In the genomic region with DNA sequence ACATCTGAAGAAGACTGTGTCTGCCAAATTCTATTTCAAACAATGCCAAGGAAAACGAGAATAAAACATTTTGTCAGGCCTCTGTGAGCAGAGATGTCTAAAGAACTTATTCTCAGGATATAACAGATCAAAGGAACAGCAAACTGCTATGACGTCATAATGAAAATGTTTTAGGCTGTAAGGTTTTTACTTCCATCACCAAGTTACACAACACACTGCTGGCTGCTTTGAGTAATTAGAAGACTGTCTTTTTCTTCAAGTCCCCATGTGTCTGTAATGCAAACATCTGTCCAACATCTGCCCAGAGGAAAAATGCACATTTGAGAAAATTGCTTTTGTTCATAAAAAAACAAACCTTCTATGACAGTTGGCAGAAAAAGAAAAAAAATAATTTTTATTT, we compare ENCODE assay signal across 27 mouse cellular contexts.
DNase-seq lines count a peak whose midpoint lies in the region; ATAC-seq lines count a peak whose summit lies in the region.
"Had no signal": no experiment of that assay in that cellular context is flagged by ENCODE, and none has a peak within 500 bp of the region (broad histone marks: within the 10 kb centered on the region; RNA-seq: fewer than 3 reads in every experiment).

No protein-coding gene starts in this region.

- WGBS in embryonic facial prominence, embryonic 14.5 days = 27% methylated on average over 2 of the region's 2 CpGs
- 76% methylated on average over 2 of the region's 2 CpGs for WGBS in embryonic facial prominence, embryonic 10.5 days
- WGBS in hindbrain, embryonic 11.5 days = 65% methylated on average over 2 of the region's 2 CpGs
- 74% methylated on average over 2 of the region's 2 CpGs for WGBS in hindbrain, embryonic 14.5 days
- 73% methylated on average over 2 of the region's 2 CpGs for WGBS in neural tube, embryonic 14.5 days
- WGBS in embryonic facial prominence, embryonic 15.5 days = 33% methylated on average over 2 of the region's 2 CpGs

- no peak overlapping the region for H3K9ac ChIP-seq in embryonic facial prominence, embryonic 14.5 days (ENCODE audit: low read depth, low read length)
- no peak overlapping the region for H3K9ac ChIP-seq in hindbrain, embryonic 11.5 days (ENCODE audit: low read depth, low read length)
- no peak overlapping the region for H3K9ac ChIP-seq in hindbrain, embryonic 14.5 days
- H3K9ac ChIP-seq in neural tube, embryonic 14.5 days (replicated peaks; ENCODE audit: low read depth, low read length) = no peak overlapping the region
- no peak overlapping the region for H3K9ac ChIP-seq in embryonic facial prominence, embryonic 15.5 days
- H3K9ac ChIP-seq: embryonic facial prominence, embryonic 12.5 days; forebrain, embryonic 15.5 days; forebrain, postnatal 0 days had no signal

- ATAC-seq in embryonic facial prominence, embryonic 14.5 days (ENCODE audit: low read depth) = peak; percentile 41; the same call in 1 of the 2 replicates
- ATAC-seq in hindbrain, embryonic 11.5 days (ENCODE audit: low FRiP score) = no peak
- no peak for ATAC-seq in hindbrain, embryonic 14.5 days (ENCODE audit: low FRiP score)
- ATAC-seq in neural tube, embryonic 14.5 days (ENCODE audit: low read depth) = peak; percentile 41; the same call in 1 of the 2 replicates
- ATAC-seq in embryonic facial prominence, embryonic 15.5 days (ENCODE audit: insufficient number of reproducible peaks, low FRiP score, low TSS enrichment, low read depth) = peak; percentile 69; the same call in 1 of the 2 replicates
- ATAC-seq: activated CD4-positive, CD25-positive, alpha-beta regulatory T cell, adult 4 months; CD4-positive, CD25-positive, alpha-beta regulatory T cell, adult 4 months; forebrain, embryonic 15.5 days; forebrain, postnatal 0 days; Patski had no signal

- no peaks in the 10 kb centered on the region for H3K27me3 ChIP-seq in embryonic facial prominence, embryonic 14.5 days (replicated peaks; ENCODE audit: control insufficient read depth, insufficient read depth, low read length)
- no peaks in the 10 kb centered on the region for H3K27me3 ChIP-seq in embryonic facial prominence, embryonic 10.5 days (replicated peaks; ENCODE audit: low read depth, poor library complexity, severe bottlenecking)
- no peaks in the 10 kb centered on the region for H3K27me3 ChIP-seq in hindbrain, embryonic 11.5 days (ENCODE audit: control insufficient read depth, insufficient read depth, low read length)
- no peaks in the 10 kb centered on the region for H3K27me3 ChIP-seq in hindbrain, embryonic 14.5 days (ENCODE audit: control insufficient read depth, insufficient read depth, low read length)
- no peaks in the 10 kb centered on the region for H3K27me3 ChIP-seq in neural tube, embryonic 14.5 days (ENCODE audit: control insufficient read depth, insufficient read depth, low read length)
- H3K27me3 ChIP-seq in embryonic facial prominence, embryonic 15.5 days = no peaks in the 10 kb centered on the region
- H3K27me3 ChIP-seq: CH12.LX; embryonic facial prominence, embryonic 12.5 days; forebrain, embryonic 15.5 days; Patski had no signal

- H3K4me1 ChIP-seq in embryonic facial prominence, embryonic 14.5 days (ENCODE audit: control insufficient read depth, insufficient read depth, low read length) = no peaks in the 10 kb centered on the region
- H3K4me1 ChIP-seq in embryonic facial prominence, embryonic 10.5 days = no peaks in the 10 kb centered on the region
- H3K4me1 ChIP-seq in hindbrain, embryonic 11.5 days (replicated peaks; ENCODE audit: control insufficient read depth, insufficient read depth, low read length) = no peaks in the 10 kb centered on the region
- H3K4me1 ChIP-seq in hindbrain, embryonic 14.5 days (replicated peaks; ENCODE audit: control insufficient read depth, insufficient read depth, low read length) = no peaks in the 10 kb centered on the region
- no peaks in the 10 kb centered on the region for H3K4me1 ChIP-seq in neural tube, embryonic 14.5 days (ENCODE audit: control insufficient read depth, insufficient read depth, low read length)
- H3K4me1 ChIP-seq in embryonic facial prominence, embryonic 15.5 days = no peaks in the 10 kb centered on the region
- H3K4me1 ChIP-seq: embryonic facial prominence, embryonic 12.5 days; forebrain, embryonic 15.5 days had no signal

- H3K27ac ChIP-seq in embryonic facial prominence, embryonic 14.5 days (replicated peaks; ENCODE audit: low read depth, low read length) = no peak overlapping the region
- no peak overlapping the region for H3K27ac ChIP-seq in embryonic facial prominence, embryonic 10.5 days (replicated peaks)
- no peak overlapping the region for H3K27ac ChIP-seq in hindbrain, embryonic 11.5 days (ENCODE audit: low read depth, low read length)
- no peak overlapping the region for H3K27ac ChIP-seq in hindbrain, embryonic 14.5 days
- no peak overlapping the region for H3K27ac ChIP-seq in neural tube, embryonic 14.5 days (ENCODE audit: low read depth, low read length)
- no peak overlapping the region for H3K27ac ChIP-seq in embryonic facial prominence, embryonic 15.5 days (replicated peaks)
- H3K27ac ChIP-seq: embryonic facial prominence, embryonic 12.5 days; forebrain, embryonic 15.5 days had no signal

- H3K36me3 ChIP-seq in embryonic facial prominence, embryonic 14.5 days (ENCODE audit: control insufficient read depth, insufficient read depth, low read length) = no peaks in the 10 kb centered on the region
- no peaks in the 10 kb centered on the region for H3K36me3 ChIP-seq in embryonic facial prominence, embryonic 10.5 days (replicated peaks)
- no peaks in the 10 kb centered on the region for H3K36me3 ChIP-seq in hindbrain, embryonic 11.5 days (ENCODE audit: control insufficient read depth, insufficient read depth, low read length)
- H3K36me3 ChIP-seq in hindbrain, embryonic 14.5 days (replicated peaks; ENCODE audit: control insufficient read depth, insufficient read depth) = no peaks in the 10 kb centered on the region
- H3K36me3 ChIP-seq in neural tube, embryonic 14.5 days (ENCODE audit: control insufficient read depth, insufficient read depth, low read length) = no peaks in the 10 kb centered on the region
- H3K36me3 ChIP-seq in embryonic facial prominence, embryonic 15.5 days = no peaks in the 10 kb centered on the region
- H3K36me3 ChIP-seq: embryonic facial prominence, embryonic 12.5 days; forebrain, embryonic 15.5 days; G1E had no signal

- no peak overlapping the region for H3K4me2 ChIP-seq in embryonic facial prominence, embryonic 14.5 days (ENCODE audit: low read depth, low read length)
- no peak overlapping the region for H3K4me2 ChIP-seq in hindbrain, embryonic 11.5 days (replicated peaks; ENCODE audit: low read depth, low read length)
- H3K4me2 ChIP-seq in hindbrain, embryonic 14.5 days (replicated peaks) = no peak overlapping the region
- H3K4me2 ChIP-seq in neural tube, embryonic 14.5 days (ENCODE audit: low read depth, low read length) = no peak overlapping the region
- H3K4me2 ChIP-seq in embryonic facial prominence, embryonic 15.5 days (replicated peaks) = no peak overlapping the region
- H3K4me2 ChIP-seq: embryonic facial prominence, embryonic 12.5 days; forebrain, embryonic 15.5 days had no signal

- DNase-seq in embryonic facial prominence, embryonic 14.5 days (ENCODE audit: low spot score) = peak; percentile 69
- no peak for DNase-seq in embryonic facial prominence, embryonic 10.5 days (ENCODE audit: low spot score)
- DNase-seq in hindbrain, embryonic 11.5 days (ENCODE audit: low spot score) = peak; percentile 2
- no peak for DNase-seq in hindbrain, embryonic 14.5 days (ENCODE audit: low spot score)
- no peak for DNase-seq in neural tube, embryonic 10.5 days (ENCODE audit: extremely low spot score, low spot score)
- DNase-seq in kidney, adult 8-10 months = no peak
- DNase-seq: adrenal gland, adult 2 months; adrenal gland, postnatal 10 days; adrenal gland, postnatal 25 days; B cell, adult 2 months; cerebellum, adult 11 months; cerebellum, adult 18-20 months; cerebellum, adult 8-10 months; cerebellum, adult 9-11 months; cerebellum, postnatal 14 days; cerebellum, postnatal 36 days; embryo, embryonic 11 days; forebrain, postnatal 0 days had no signal

- no peak overlapping the region for H3K4me3 ChIP-seq in embryonic facial prominence, embryonic 14.5 days (ENCODE audit: low read depth, low read length)
- H3K4me3 ChIP-seq in embryonic facial prominence, embryonic 10.5 days = no peak overlapping the region
- H3K4me3 ChIP-seq in hindbrain, embryonic 11.5 days (ENCODE audit: low read depth, low read length) = no peak overlapping the region
- H3K4me3 ChIP-seq in hindbrain, embryonic 14.5 days (replicated peaks; ENCODE audit: low read length) = no peak overlapping the region
- H3K4me3 ChIP-seq in neural tube, embryonic 14.5 days (ENCODE audit: low read depth, low read length) = no peak overlapping the region
- H3K4me3 ChIP-seq in embryonic facial prominence, embryonic 15.5 days (replicated peaks) = no peak overlapping the region
- H3K4me3 ChIP-seq: embryonic facial prominence, embryonic 12.5 days; forebrain, embryonic 15.5 days had no signal

- no peaks in the 10 kb centered on the region for H3K9me3 ChIP-seq in embryonic facial prominence, embryonic 14.5 days (ENCODE audit: control insufficient read depth, low read length)
- H3K9me3 ChIP-seq in embryonic facial prominence, embryonic 10.5 days = no peaks in the 10 kb centered on the region
- H3K9me3 ChIP-seq in hindbrain, embryonic 11.5 days (ENCODE audit: control insufficient read depth, low read length) = no peaks in the 10 kb centered on the region
- H3K9me3 ChIP-seq in hindbrain, embryonic 14.5 days (ENCODE audit: control insufficient read depth, low read length) = no peaks in the 10 kb centered on the region
- no peaks in the 10 kb centered on the region for H3K9me3 ChIP-seq in neural tube, embryonic 14.5 days (ENCODE audit: control insufficient read depth, low read length)
- no peaks in the 10 kb centered on the region for H3K9me3 ChIP-seq in embryonic facial prominence, embryonic 15.5 days (replicated peaks)
- H3K9me3 ChIP-seq: embryonic facial prominence, embryonic 12.5 days; forebrain, embryonic 15.5 days; G1E had no signal

Comparison
In these comparisons a context has a peak if more than half of its experiments do, and no peak if none do; other contexts are left out.
1. DNase-seq: peak in embryonic facial prominence, embryonic 14.5 days (single experiment) and hindbrain, embryonic 11.5 days (single experiment); none in embryonic facial prominence, embryonic 10.5 days (single experiment), hindbrain, embryonic 14.5 days (single experiment), neural tube, embryonic 10.5 days (single experiment) and kidney, adult 8-10 months (0 of 2).
2. ATAC-seq: peak in embryonic facial prominence, embryonic 14.5 days (single experiment), neural tube, embryonic 14.5 days (single experiment) and embryonic facial prominence, embryonic 15.5 days (single experiment); none in hindbrain, embryonic 11.5 days (single experiment) and hindbrain, embryonic 14.5 days (single experiment).